Mouse (Mus musculus) kidney, adult 9 months (tissue): ENCODE data around the gene Slc7a3.
"Not testable (repeated sequence)": the region's sequence is repeated elsewhere in the genome, so short reads cannot be mapped to it uniquely, and the experiment has no call there.

Experiments used
- DNase-seq: peaks from one replicate; pipeline ENCODE4 v3.0.0; 2022

Slc7a3 gene

DNA sequence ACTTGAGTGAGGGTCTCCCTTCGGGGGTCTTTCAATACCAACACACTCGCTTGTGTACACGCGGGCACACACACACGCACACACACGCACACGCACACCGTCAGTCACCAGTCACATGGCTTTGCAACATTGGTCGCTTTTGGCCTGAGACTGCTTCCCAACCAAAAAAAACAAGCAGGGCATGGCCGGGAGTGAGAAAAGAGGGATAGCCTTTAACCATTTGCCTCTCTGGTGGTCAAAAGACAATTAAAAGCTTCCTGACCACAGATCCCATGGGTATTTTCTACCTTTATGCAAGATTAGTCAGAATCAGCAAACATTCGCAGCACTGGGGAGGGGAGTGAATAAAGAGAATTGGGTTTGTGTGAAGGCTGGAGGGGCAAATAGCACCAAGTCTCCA is at the start of gene Slc7a3:
Gene Slc7a3 (minus strand): TSS at position 101 of the 400 bp plus-strand sequence.
- no peak for DNase-seq

DNA sequence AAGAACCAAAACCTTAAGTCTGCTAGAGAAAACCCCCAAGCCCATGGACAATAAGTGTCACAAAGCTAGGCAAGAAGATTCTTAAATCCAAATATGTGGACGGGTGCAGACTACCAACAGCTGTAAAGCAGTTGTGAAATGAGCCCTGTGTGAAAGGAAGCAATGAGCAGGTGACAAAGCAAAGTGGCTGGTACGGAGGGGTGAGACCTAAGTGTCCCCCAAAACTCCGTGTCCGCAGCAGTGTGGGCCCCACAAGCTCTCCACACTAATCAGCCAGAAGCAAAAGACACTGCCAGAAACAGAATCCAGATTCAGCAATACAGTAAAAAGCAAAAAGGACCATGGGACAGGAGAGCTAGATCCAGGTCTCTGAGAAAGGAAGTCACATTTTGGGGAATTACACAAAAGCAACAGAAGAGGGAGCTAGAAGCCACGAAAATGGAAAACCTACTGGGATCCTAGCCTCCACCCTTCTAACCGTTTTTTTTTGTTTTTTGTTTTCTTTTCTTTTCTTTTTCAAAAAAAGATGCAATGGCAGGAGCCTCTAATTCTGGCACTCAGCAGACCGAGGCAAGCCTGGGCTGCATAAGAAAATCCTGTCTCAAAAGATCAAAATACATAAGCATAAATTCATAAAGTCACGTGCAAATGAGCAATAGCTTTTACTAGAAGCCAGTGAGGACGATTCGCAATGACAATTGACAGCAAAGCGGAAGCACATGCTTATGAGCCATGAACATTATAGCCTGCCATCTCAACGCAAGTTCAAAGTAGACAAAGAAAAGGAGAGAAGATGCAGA is 46.4 kb upstream of the Slc7a3 start:
- DNase-seq: peak; percentile 52

DNA sequence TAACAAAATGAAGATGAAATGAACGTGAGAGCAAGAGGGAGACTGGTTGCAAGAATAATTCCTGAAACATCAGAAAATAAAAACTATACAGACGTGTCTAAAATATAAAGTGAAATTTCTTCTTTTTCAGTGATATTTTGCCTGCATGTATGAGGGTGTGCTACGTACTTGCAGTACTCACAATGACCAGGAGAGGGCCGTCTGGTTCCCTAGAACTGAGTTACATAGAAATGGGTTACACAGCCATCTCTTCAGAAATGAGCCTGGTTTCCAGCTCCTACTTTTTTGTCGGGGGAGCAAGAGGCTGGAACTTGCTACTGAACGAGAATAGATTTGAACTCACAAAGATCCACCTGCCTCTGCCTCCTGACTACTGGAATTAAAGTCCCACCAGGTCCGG is 45.2 kb upstream of the Slc7a3 start:
- DNase-seq: peak; percentile 65

DNA sequence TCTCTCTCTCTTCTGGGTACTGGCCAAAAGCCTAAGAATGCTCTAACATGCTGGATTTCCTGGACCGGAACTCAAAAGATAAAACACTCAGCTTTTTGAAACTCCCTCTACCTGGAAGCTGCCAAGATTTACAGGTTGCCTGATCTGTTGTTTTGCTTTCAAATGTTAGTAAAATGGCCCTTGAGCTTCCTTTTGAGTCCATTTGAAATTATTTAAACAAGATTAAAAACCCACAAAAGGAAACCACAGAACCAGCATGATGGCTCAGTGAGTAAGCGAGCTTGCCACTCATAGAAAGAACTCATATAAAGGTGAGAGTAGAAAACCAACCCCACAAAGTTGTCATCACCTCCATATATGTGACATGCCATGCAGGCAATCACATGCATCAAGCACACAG is 42.7 kb upstream of the Slc7a3 start:
- DNase-seq: no peak

DNA sequence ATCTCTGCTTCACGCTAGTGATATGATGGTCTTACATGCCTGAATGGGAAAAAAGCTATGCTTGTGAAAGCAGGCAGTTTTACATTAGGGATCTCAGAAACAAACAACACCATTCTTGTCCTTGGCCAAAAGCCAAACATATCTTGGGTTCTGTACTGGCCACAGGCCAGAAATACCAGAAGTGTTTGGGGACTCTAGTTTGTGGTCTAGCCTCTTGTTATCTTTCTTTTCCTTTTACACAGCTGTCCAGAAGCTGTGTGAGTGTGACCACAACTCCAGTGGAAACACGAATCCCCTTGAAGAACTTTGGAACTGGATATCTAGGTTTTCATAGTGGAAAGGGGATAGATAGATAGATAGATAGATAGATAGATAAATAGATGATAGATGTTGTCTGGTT is 41.2 kb upstream of the Slc7a3 start:
- peak; percentile 11 for DNase-seq

DNA sequence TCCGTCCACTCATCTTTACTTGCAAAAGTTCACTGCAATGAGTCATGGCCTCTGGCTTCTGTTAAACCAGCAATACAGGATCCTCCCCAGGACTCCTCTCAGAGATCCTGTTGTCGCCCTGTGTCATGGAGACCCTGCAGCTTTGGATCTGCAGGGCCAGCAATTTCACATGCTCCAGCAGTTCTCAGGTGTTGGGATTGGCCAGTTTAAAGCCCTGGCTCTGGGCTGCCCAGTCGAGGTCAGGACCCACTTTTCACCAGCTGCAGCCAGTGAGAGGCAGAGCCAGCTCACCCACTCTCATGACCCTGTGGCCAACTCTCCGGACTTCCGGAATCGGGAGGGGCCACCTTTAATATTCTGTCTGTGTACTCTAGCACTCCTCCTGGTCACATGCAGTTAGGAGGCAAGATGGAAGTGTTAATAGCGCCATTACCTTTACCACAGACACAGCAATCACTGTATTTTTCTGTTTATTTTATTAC is 40.7 kb upstream of the Slc7a3 start:
- DNase-seq: peak; percentile 9

DNA sequence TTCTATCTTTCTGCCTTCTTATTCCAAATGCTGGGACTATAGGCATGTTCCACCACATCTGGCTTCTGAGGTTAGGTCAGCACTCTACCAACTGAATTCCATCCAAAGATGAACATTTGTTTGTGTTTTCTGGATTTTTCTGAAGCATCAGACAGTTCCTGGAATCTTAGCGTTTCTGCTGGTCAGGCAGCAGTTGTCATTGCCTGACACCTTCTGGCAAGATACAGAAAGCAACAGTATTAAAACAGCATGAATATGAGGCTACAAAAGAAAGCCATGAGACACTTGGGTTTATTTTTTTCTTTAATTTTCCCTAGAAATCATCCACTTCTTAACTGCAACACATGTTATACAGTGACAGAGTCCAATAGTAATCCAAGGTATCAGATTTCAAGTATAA is 34.7 kb upstream of the Slc7a3 start:
- no peak for DNase-seq

DNA sequence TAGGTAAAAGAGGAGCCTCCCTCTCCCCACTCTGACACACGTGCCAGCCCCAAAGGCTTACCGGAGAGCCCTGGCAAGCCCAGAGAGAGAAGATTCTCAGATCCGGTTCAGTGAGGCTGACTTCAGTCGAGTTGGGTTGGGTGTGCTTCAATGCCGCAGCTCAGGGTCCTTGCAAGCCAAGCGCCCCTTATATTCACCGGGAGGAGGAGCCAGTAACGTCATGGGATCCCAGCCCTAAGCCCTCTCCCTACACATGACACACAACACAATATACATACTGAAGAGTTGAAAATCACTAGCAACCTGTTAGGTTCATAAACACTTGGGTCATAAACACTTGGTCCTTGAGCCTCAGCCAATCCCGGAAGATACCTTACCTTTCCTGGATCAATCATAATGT is 609 bp downstream of the Slc7a3 start:
- not testable (repeated sequence) for DNase-seq

DNA sequence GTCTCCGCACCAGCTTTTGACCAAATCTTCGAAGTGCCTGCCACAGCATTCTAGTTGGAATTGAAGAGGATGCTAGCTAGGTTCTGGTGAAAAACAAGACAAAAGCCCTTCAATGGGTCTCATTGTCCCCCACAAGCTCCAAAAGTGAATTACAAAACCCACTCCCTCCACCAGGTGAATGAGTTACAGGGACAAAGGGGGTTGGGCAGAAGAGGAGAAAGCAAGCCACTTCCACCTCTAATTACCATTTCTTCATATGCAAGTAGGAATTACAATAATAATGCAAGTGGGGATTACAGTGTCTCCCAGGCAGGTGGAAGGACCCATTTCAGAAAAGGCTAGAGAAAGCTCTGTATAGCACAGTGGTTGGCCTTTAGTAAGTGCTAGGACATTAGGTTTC is 1.6 kb downstream of the Slc7a3 start:
- no peak for DNase-seq

DNA sequence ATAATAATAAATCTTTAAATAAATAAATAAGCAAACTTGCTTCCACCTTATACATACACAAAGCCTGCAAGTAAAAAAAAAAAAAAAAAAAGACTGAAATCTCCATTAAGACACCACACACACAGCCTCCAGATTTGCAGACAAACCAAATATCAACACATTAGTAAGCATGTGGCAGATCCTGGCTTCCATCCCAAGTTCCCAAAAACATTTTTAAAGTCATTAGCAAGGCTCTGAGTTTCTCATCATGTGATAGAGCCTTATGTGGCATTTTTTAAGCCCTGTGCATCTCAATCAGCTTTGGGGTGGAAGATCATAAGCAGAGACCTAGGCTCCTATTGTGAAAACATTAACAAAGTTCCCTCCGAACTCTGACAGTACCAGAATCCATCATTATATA is 20.6 kb downstream of the Slc7a3 start:
- DNase-seq: no peak

DNA sequence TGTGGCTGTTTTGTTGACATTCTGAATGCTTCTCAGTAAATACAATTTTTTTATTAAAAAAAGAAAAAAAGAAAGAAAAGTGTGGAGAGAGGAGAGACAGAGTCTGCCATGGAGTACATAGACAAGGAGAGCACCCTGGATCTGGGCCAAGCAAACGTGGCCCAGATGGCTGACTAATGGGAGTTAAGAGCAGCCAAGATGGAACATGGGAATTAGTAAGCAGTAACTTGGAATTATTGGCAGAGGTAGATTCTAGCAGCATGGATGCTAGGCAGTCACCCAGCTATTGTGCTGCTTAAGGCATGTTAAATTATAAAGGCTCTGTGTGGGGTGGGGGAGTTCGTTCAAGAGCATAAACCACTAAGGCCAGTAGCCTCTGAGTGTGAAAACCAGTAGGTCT is 22.3 kb downstream of the Slc7a3 start:
- no peak for DNase-seq

DNA sequence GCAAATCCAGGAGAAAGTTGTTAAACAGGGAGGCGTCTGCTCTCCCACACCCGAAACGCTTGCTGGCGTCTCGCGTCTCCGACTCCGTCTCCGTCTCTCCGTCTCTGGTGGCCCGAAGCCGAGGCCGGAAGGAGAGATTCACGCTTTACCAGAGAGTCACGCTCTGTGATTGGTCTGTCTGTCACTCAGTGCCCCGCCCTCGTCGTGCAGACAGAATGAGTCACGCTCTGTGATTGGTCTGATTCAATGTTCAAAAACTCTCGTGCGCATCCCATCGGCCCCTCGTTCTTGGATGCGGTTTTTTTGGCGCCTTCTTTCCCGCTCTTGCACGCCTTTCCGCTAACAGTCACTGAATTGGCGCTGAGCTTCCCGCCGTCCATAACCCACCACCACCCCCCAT is 26.3 kb downstream of the Slc7a3 start, which contains the start of gene Tex11:
Gene Tex11 (minus strand): TSS at position 127 of the 400 bp plus-strand sequence.
- DNase-seq: no peak
